Mouse (Mus musculus): ENCODE measurements around the gene Wwtr1. TPM values are rescaled to one million over a fixed set of nuclear protein-coding genes. Genes with fewer than 3 reads are reported as not detected.

The Wwtr1 gene
- polyA plus RNA-seq, 1 experiment = 20.6 TPM

DNA sequence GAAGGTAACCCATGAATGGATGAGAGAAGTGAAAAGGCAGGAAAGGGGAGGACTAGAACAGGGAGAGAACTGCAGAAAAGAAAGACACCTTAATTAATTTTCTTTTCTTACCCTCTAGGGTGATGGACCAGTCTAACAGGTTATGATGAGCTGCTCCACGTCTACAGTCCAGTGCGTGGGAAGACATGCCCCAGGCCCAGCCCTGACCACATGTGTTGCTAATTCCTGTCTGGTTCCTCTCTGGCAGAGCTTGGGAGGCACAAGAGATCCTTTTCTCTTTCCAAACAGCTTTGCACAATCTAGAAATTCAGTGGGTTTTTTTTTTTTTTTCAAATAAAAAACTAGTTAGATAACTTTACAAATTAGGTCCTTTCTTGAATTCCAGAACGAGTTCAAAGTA is 134.8 kb downstream of the Wwtr1 start:
- no peak for DNase-seq (ENCODE audit: low read depth)
- TF ChIP-seq POLR2A (IDR thresholded peaks at IDR 0.05; ENCODE audit: borderline replicate concordance, extremely low read depth, insufficient read depth, insufficient read length, poor library complexity, severe bottlenecking) = no peak
- no peak for TF ChIP-seq CTCF (IDR thresholded peaks at IDR 0.05; ENCODE audit: borderline replicate concordance, extremely low read depth, insufficient read depth, insufficient read length)

DNA sequence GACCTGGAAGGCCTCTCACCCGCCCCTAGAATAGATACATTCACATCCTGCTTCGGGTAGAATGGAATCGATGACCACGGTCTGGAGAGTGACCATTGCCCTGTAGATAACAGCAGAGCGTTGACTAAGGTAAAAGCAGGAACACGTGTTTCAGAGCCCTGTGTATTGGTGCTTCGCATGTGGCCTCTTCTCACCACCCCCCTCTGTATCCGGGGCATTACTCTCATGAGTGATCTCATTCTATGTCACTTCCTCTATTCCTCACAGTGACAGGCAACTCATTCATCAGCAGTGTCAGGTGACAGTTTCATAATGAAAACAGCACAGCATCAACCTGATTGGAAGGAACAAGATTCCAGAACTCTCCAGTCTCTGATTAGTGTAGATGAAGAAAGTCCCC is 140.3 kb downstream of the Wwtr1 start:
- TF ChIP-seq POLR2A (IDR thresholded peaks at IDR 0.05; ENCODE audit: borderline replicate concordance, extremely low read depth, insufficient read depth, insufficient read length, poor library complexity, severe bottlenecking) (no peak), CTCF (IDR thresholded peaks at IDR 0.05; ENCODE audit: borderline replicate concordance, extremely low read depth, insufficient read depth, insufficient read length) (no peak)

DNA sequence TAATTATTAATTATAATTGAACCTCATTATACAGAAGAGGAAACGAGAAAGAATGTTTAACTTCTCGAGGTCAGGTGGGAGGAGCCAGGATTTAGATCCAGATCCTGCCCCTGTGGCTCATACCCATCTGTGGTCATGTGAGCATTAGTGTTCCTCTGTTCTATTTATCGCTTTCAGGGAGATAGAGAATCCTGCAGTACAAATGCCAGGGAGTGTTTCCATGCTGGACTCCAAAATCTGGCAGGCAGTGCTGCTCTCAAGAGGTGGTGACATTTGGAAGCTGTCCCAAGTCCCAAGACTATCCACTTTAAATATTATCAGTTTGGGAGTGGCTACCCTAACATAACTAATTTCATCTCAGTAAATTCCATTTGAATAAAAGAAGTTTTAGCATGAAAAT is 144.0 kb downstream of the Wwtr1 start:
- no peak for TF ChIP-seq CTCF (IDR thresholded peaks at IDR 0.05; ENCODE audit: borderline replicate concordance, extremely low read depth, insufficient read depth, insufficient read length)
- DNase-seq (ENCODE audit: low read depth) = no peak

More for the DNA sequence above, 140.3 kb downstream of the Wwtr1 start:
- DNase-seq (ENCODE audit: low read depth) = no peak

DNA sequence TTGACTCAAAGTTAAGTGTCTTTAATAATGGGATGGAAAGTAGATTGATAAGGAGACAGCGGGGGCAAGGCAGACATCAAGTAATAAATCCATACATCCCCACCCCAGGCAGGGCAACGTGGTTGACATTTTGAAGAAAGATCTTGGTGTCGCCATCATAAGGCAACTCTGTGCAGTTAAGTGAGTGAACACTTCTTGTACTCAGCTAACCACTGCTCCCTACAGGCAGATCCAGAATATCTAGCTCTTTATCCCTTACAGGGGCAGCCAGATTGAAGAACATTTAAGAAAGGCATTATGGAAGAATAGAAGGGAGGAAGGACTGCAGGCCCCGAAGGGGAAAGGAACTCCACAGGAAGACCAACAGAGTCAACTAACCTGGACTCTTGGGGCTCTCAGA is 146.2 kb downstream of the Wwtr1 start:
- DNase-seq (ENCODE audit: low read depth) = no peak
- TF ChIP-seq CTCF (IDR thresholded peaks at IDR 0.05; ENCODE audit: borderline replicate concordance, extremely low read depth, insufficient read depth, insufficient read length) (no peak), POLR2A (IDR thresholded peaks at IDR 0.05; ENCODE audit: borderline replicate concordance, extremely low read depth, insufficient read depth, insufficient read length, poor library complexity, severe bottlenecking) (no peak)

DNA sequence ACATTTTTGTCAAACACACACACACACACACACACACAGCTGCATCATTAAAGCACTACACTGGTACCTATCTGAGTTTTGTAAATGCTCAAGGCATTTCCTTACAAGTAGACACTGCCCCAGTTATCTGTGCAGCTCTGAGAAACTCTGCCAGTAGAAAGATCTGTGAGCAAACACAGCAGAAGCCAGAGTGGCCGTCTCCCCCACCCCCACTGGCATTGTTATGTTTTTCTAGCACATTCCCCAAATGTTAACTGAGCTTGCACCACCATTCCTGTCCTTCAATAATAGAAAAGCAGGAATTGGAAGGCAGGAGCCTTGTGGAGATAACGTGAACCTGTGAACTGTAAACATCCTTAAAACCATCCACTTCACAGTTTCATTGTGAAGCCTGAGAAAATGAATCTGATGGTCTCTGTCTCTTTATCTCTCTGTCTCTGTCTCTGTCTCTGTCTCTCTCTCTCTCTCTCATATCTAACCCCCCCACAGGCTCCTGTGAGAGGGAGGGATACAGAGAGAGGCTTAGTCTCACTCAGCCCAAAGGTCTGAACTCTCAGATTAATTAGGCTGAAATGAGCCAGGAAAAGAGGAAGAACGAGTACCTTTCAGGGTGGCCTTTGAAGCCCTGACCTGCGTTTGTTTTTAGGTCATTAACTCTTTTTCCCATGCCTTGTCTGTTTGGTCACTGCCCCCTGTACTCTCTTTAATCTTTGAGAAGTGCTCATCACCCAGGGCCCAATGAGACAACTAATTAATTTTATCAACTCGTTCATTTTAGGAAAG is 146.8 kb downstream of the Wwtr1 start:
- TF ChIP-seq CTCF (IDR thresholded peaks at IDR 0.05; ENCODE audit: borderline replicate concordance, extremely low read depth, insufficient read depth, insufficient read length) (no peak), POLR2A (IDR thresholded peaks at IDR 0.05; ENCODE audit: borderline replicate concordance, extremely low read depth, insufficient read depth, insufficient read length, poor library complexity, severe bottlenecking) (no peak)
- DNase-seq (ENCODE audit: low read depth) = no peak

DNA sequence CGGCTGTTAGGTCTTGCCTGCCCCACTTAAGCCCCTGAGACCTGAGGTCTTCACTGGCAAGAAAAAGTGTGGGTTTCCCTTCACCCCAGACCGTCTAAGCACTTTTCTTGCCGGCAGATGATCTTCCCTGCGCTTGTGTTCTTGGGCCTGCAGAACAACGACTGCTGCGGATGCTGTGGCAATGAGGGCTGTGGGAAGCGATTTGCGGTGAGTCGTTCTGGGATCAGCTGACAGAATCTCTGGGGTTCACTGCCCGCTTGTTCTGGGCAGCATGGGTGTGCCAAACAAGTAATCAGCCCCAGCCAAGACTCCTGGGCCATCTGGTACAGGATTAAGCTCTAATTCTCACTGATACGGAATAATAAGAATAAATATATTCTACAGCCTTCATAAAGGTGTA is 149.4 kb downstream of the Wwtr1 start:
- no peak for DNase-seq (ENCODE audit: low read depth)

DNA sequence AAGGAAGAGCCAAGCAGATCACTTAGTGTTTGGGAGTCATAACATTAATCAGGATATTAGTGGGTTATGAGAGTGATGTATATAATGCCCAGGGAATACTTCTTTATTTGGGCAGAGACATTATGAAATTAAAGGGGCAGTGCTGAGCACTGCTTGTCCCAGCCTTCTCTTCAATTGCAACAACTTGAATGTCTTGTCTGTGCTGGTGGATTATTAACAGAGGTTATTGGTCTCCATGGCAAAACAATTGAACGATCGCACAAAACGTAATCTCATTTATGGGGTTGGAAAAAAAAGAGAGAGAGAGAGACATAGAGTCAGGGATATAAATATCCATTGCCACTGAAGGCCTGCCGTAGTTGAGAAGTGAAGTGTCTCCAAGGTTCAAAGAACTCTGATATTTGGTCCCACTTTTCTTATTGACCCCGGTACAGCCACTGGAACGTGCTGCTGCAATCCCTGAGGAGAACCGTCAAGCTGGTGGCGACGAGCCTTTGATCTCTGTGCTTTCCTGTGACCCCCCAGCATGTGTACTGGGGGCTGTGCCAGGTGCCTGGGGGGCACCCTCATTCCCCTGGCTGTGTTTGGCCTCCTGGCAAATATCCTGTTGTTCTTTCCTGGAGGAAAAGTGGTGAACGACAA is 150.5 kb downstream of the Wwtr1 start, which contains the start of gene Tm4sf4:
Gene Tm4sf4, plus strand, starts transcription at position 226 of the 642 bp plus-strand sequence.
- TF ChIP-seq CTCF (IDR thresholded peaks at IDR 0.05; ENCODE audit: borderline replicate concordance, extremely low read depth, insufficient read depth, insufficient read length) (no peak), POLR2A (IDR thresholded peaks at IDR 0.05; ENCODE audit: borderline replicate concordance, extremely low read depth, insufficient read depth, insufficient read length, poor library complexity, severe bottlenecking) (no peak)
- DNase-seq (ENCODE audit: low read depth) = no peak

More for the DNA sequence above, 149.4 kb downstream of the Wwtr1 start:
- TF ChIP-seq POLR2A (IDR thresholded peaks at IDR 0.05; ENCODE audit: borderline replicate concordance, extremely low read depth, insufficient read depth, insufficient read length, poor library complexity, severe bottlenecking) (no peak), CTCF (IDR thresholded peaks at IDR 0.05; ENCODE audit: borderline replicate concordance, extremely low read depth, insufficient read depth, insufficient read length) (no peak)

DNA sequence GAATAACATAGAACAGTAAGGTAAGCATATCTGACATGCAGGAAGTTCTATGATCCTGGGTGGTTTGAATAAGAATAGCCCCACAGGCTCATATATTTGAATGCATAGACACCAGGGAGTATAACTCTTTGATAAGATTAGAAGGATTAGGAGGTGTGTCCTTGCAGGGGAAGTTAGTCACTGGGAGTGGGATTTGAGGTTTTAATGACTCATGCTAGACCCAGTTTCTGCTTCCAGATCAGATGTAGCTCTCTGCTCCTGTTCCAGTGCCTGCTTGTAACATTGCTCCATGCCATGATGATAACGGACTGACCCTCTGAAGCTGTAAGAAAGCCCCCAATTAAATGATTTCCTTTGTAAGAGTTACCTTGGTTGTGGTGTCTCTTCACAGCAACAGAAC is 155.1 kb downstream of the Wwtr1 start:
- TF ChIP-seq POLR2A (IDR thresholded peaks at IDR 0.05; ENCODE audit: borderline replicate concordance, extremely low read depth, insufficient read depth, insufficient read length, poor library complexity, severe bottlenecking) (no peak), CTCF (IDR thresholded peaks at IDR 0.05; ENCODE audit: borderline replicate concordance, extremely low read depth, insufficient read depth, insufficient read length) (no peak)
- DNase-seq (ENCODE audit: low read depth) = no peak

DNA sequence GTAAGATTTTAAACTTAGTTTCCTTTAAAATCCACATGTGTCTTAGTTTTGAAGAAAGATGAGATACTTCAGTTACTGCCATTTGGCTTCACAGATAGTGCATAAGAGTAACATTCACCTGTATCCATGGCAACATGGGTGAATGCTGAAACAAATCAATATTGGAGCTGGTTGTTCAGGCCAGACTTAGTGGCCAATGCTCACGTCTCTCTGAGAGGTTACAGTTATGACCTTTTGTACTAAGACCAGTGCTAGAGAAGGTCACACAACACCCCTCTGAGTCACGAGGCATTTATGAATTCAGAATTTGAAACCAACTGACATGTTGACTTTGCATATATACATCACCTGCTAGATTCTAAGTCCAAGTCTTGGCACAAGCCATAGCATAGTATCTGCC is 155.5 kb downstream of the Wwtr1 start:
- DNase-seq (ENCODE audit: low read depth) = no peak
- TF ChIP-seq POLR2A (IDR thresholded peaks at IDR 0.05; ENCODE audit: borderline replicate concordance, extremely low read depth, insufficient read depth, insufficient read length, poor library complexity, severe bottlenecking) (no peak), CTCF (IDR thresholded peaks at IDR 0.05; ENCODE audit: borderline replicate concordance, extremely low read depth, insufficient read depth, insufficient read length) (no peak)

DNA sequence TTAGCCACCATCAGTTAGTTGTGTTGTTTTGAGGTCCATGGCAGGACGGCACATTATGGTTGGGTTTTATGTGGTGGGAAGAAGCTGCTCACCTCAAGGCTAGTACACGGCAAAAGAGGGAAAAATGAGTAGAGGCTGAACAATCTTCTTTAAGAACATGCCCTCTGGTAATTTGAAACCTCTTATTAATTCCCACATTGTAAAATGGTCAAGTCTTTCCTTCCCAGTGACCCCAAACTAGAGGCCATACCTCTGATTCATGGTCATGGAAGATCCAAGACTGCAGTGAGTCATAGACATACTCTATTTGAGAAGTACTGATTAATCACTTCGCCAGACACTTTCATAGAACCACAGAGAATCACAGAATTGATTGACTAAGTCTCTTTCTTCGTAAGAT is 164.2 kb downstream of the Wwtr1 start:
- no peak for DNase-seq (ENCODE audit: low read depth)
- TF ChIP-seq CTCF (IDR thresholded peaks at IDR 0.05; ENCODE audit: borderline replicate concordance, extremely low read depth, insufficient read depth, insufficient read length) (no peak), POLR2A (IDR thresholded peaks at IDR 0.05; ENCODE audit: borderline replicate concordance, extremely low read depth, insufficient read depth, insufficient read length, poor library complexity, severe bottlenecking) (no peak)

Other genes starting within 250 kb of the Wwtr1 start
- gene Tm4sf4, start 150.6 kb downstream of the Wwtr1 start, polyA plus RNA-seq (2012; rRNA removed) = 0.08 TPM in 1 of 2 replicates, not detected in the other
- gene Commd2, start 75.8 kb upstream of the Wwtr1 start, polyA plus RNA-seq (2012; rRNA removed) = 45.8 and 62.9 TPM in 2 replicates
- gene Ankub1, start 116.9 kb upstream of the Wwtr1 start, polyA plus RNA-seq (2012; rRNA removed) = 0.06 and 0.23 TPM in 2 replicates
- 32.4 and 36.4 TPM in 2 replicates for gene Rnf13, start 160.2 kb upstream of the Wwtr1 start, polyA plus RNA-seq (2012; rRNA removed)

All from brain, embryonic 14.5 days (tissue).